Mouse (Mus musculus) G1E (cell line): Measurements from ENCODE around the gene Gria3. TPM values are rescaled to one million over a fixed set of nuclear protein-coding genes. Genes with fewer than 3 reads are reported as not detected.

Experiments
- ATAC-seq: 2 replicates; pipeline ENCODE4 v1.8.0; 2016; ENCODE audit warnings: mild to moderate bottlenecking; ENCODE audit not compliant: insufficient number of reproducible peaks, poor library complexity, low FRiP score, severe bottlenecking; ENCODE audit errors: extremely low read depth
- DNase-seq: peaks from one replicate; pipeline ENCODE4 v3.0.0; 2012; ENCODE audit warnings: low spot score
- H3K27me3 ChIP-seq: 2 replicates; pipeline ENCODE4 v1.6.1; 2012; ENCODE audit warnings: mild to moderate bottlenecking, low read length, inconsistent platforms; ENCODE audit not compliant: insufficient read depth
- H3K36me3 ChIP-seq: replicated peaks from 2 replicates; pipeline ENCODE3; 2012; ENCODE audit warnings: mild to moderate bottlenecking, inconsistent platforms
- H3K4me1 ChIP-seq: 2 replicates; pipeline ENCODE4 v1.6.1; 2012; ENCODE audit warnings: low read depth, low read length, inconsistent platforms, mixed read lengths; ENCODE audit not compliant: insufficient read depth
- H3K4me3 ChIP-seq: 2 replicates; pipeline ENCODE4 v1.5.1; 2012; ENCODE audit warnings: low read depth, mild to moderate bottlenecking, inconsistent platforms, low read length, moderate library complexity, mixed read lengths
- H3K9me3 ChIP-seq: replicated peaks from 2 replicates; pipeline ENCODE4 v1.6.1; 2012; ENCODE audit warnings: inconsistent platforms
- CTCF ChIP-seq: IDR thresholded peaks from 2 replicates; pipeline ENCODE4 v1.5.1; 2012; ENCODE audit warnings: low read depth, low read length, inconsistent platforms, mixed read lengths
- GATA1 ChIP-seq: IDR thresholded peaks from 2 replicates; pipeline ENCODE4 v1.6.1; 2012; ENCODE audit warnings: borderline replicate concordance, low read length, inconsistent platforms, mixed read lengths
- GATA2 ChIP-seq: IDR thresholded peaks from 2 replicates; pipeline ENCODE4 v1.6.1; 2012; ENCODE audit warnings: low read depth, low read length, inconsistent platforms, borderline replicate concordance
- POLR2AphosphoS5 ChIP-seq: IDR thresholded peaks from 2 replicates; pipeline ENCODE4 v1.6.1; 2012; ENCODE audit warnings: low read depth, low read length, inconsistent platforms; ENCODE audit not compliant: insufficient replicate concordance
- TAL1 ChIP-seq: conservative IDR thresholded peaks from 2 replicates; pipeline ENCODE4 v1.6.1; 2012; ENCODE audit warnings: low read depth, low read length, inconsistent platforms, mixed read lengths
- polyA plus RNA-seq: library from polyadenylated mRNA; stranded (reverse); fragments of >175 nt; gene quantifications from 2 replicates; pipeline ENCODE4 v1.2.3, GENCODE M21; 2012
- total RNA-seq, 2 experiments: library from RNA; stranded (forward) in 1 of 2; stranded (reverse) in 1 of 2; fragments of 200-1000 nt in 1 of 2; fragments of >200 nt in 1 of 2; fragmentation: Nextera tagmentation in 1 of 2; gene quantifications; 2 replicates each; pipeline ENCODE4 v1.2.3; 2014 to 2017

Gria3 gene
- total RNA-seq (2014; fragmentation: Nextera tagmentation) (not detected in 2 replicates), total RNA-seq (2017) (0.05 and 0.06 TPM in 2 replicates), polyA plus RNA-seq (not detected in 2 replicates)

DNA sequence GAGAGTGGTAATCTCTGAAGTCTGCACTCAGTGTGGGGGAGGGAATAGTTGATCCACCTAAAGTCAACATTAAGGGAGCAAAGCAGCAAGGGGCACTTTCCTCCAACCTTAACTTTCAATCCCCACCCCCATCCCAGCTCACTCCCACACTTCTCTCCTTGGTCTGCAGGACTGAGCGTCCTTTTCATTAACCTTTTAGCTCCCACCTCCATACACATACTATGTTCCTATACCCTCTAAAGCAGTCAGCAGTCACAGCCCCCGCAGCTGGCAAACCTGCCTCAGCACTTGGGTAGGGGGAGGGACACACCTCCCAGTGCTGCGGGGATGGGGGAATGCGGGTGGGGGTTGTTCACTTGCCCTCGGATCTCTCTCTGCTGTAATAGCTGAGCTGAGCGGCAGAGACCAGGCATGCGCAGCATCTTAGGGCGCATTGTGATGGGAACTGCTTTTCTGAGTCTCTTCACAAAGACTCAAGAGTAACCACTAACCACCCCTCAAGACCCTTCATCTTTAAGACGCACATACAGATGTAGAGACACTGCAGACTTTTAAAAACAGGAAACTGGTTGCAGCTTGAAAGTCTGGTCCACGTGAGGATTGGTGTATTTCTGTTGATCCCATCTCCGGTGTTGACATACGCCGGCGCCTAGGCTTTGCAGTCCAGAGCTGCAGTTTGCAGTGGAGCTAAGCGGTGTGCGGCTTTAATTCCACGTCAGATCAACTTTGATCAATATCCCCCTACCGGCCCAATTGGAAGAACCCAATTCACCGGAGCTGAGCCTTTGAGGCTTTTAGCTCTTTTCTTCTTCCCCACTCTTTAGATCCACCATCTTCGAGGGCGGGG lies at the start of gene Gria3:
Gene Gria3, plus strand, starts transcription at position 797 of the 847 bp plus-strand sequence.
- no peak within 1 kb of the TSS for H3K4me3 ChIP-seq
- peaks cover 5% of the 10 kb centered on the region; the same call in 1 of the 2 replicates for H3K27me3 ChIP-seq
- H3K4me1 ChIP-seq, result no peaks in the 10 kb centered on the region
- H3K36me3 ChIP-seq, result no peaks in the 10 kb centered on the region
- DNase-seq (no peak), ATAC-seq (no peak)
- no peaks in the 10 kb centered on the region for H3K9me3 ChIP-seq
- no peak for TF ChIP-seq GATA1
- TF ChIP-seq GATA2, result no peak

DNA sequence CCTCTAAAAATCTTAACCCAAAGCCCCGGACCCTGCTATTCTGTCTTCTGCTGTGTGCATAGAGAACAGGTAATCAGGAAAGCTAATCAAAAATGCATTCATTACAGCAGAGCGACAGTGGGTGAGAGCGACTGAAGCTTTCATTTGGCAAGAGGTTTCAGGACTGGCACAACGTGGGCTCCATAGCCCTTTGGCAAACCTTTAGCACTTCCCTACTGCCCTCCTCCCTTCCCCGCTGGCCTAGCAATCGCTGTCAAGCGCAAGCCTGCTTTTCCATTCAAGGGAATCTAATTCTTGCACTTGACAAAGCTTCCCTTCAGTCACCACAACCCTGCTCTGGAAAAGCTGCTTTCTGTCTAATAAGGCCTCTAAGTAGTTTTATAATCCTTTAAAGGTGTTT lies 13.6 kb upstream of the Gria3 start:
- TF ChIP-seq GATA1, result no peak
- no peak for TF ChIP-seq TAL1
- no peak for TF ChIP-seq CTCF
- TF ChIP-seq GATA2, result no peak
- no peak for TF ChIP-seq POLR2AphosphoS5
- no peak overlapping the region for H3K4me3 ChIP-seq
- ATAC-seq (no peak), DNase-seq (no peak)
- no peaks in the 10 kb centered on the region for H3K27me3 ChIP-seq
- no peaks in the 10 kb centered on the region for H3K9me3 ChIP-seq
- H3K4me1 ChIP-seq, result no peaks in the 10 kb centered on the region
- no peaks in the 10 kb centered on the region for H3K36me3 ChIP-seq

DNA sequence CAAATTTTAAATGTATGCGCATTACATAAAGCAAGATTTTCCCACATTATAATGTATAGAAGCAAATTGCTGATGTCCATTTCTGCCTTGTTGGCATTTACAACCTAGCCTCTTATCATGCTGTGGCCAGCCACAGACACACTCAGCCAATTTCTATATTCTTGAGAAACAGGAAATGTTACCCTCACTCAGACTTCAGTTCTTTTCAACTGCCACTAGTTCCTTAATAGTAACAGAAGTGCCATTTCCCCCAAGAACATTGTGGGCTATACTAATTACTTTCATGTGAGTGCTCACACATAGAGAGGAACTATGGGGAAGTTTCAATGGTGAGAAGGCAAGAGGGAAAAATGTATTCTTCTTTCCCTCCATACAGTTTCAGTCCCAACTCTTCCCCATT lies 11.6 kb upstream of the Gria3 start:
- no peaks in the 10 kb centered on the region for H3K36me3 ChIP-seq
- no peaks in the 10 kb centered on the region for H3K9me3 ChIP-seq
- no peak for TF ChIP-seq POLR2AphosphoS5
- no peak for TF ChIP-seq CTCF
- no peak for TF ChIP-seq GATA1
- TF ChIP-seq GATA2, result no peak
- TF ChIP-seq TAL1, result no peak
- ATAC-seq, result no peak
- no peaks in the 10 kb centered on the region for H3K27me3 ChIP-seq
- DNase-seq, result no peak
- H3K4me3 ChIP-seq, result no peak overlapping the region
- H3K4me1 ChIP-seq, result no peaks in the 10 kb centered on the region

DNA sequence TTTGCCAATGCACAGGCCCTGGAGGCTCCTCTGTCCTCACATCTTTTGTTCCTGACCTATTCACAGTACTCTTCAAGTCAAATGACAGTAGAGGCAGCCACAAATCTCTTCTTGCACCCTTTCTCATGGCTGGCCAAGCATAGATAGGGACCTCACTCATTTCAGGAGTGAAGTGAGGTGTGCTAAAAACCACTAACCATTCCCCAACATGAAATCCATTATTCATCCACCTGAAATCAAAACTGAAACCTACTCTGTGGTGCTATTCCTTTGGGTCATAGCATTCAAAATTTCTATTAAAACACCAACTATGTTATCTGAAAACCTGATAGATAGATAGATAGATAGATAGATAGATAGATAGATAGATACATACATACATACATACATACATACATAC lies 2.2 kb upstream of the Gria3 start:
- Histone ChIP-seq H3K9me3 (no peaks in the 10 kb centered on the region), H3K36me3 (no peaks in the 10 kb centered on the region), H3K4me3 (no peak overlapping the region), H3K27me3 (peaks cover 5% of the 10 kb centered on the region; the same call in 1 of the 2 replicates), H3K4me1 (no peaks in the 10 kb centered on the region)
- no peak for TF ChIP-seq TAL1
- TF ChIP-seq GATA1, result no peak
- TF ChIP-seq GATA2, result no peak
- TF ChIP-seq POLR2AphosphoS5, result no peak
- no peak for TF ChIP-seq CTCF
- DNase-seq, result no peak
- no peak for ATAC-seq

DNA sequence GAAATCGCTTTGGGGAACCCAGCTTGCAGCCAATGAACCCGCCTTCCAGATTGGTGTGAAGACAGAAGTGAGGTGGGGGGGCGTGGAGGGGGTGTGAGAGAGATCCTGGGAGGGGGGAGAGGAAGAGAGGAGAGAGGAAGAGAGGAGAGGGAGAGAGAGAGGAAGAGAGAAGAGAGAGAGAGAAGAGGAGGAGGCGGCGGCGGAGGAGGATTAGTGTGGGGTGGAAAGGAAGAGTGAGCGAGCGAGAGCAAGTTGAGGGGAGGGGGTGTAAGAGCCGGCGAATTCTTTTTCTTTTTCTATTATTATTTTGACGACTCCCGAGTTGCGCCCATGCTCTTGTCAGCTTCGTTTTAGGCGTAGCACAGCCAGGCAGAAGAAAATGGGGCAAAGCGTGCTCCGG lies 532 bp downstream of the Gria3 start:
- Histone ChIP-seq H3K27me3 (peaks cover 5% of the 10 kb centered on the region; the same call in 1 of the 2 replicates), H3K36me3 (no peaks in the 10 kb centered on the region), H3K9me3 (no peaks in the 10 kb centered on the region), H3K4me1 (no peaks in the 10 kb centered on the region), H3K4me3 (no peak overlapping the region)
- no peak for ATAC-seq
- no peak for DNase-seq
- TF ChIP-seq POLR2AphosphoS5 (no peak), CTCF (no peak), GATA2 (no peak), TAL1 (no peak), GATA1 (no peak)

DNA sequence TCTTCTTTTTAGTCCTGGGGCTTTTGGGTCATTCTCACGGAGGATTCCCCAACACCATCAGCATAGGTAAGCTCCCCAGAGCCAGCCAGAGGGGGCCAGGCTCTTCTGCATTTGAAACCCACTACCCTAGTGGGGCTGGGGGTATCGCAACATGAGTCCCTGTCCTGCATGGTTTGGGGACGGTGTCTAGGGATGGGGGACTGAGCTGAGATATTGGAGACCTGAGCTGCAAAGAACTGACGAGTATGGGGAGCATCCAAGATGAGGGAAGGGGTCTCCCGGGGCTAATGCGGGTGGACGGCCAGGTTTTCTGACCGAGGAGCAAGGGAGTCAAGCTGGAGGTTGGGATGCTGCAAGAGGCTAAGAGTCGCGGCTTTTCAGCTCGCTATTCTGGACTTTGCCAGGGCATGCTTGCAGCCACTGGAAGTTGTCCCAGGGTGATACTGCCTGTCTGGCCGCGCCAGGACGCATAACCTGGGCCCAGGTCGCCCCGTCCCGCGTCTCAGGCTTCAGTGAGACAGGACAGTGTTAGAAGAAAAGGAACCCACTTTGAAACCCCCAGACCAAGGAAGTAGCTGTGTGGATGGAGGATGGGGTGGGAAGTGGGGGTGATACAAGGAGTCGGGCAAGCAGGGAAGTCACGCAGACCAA lies 1.1 kb downstream of the Gria3 start:
- H3K36me3 ChIP-seq, result no peaks in the 10 kb centered on the region
- no peaks in the 10 kb centered on the region for H3K9me3 ChIP-seq
- H3K27me3 ChIP-seq, result peaks cover 5% of the 10 kb centered on the region; the same call in 1 of the 2 replicates
- TF ChIP-seq GATA2 (no peak), CTCF (no peak), POLR2AphosphoS5 (no peak), TAL1 (no peak), GATA1 (no peak)
- ATAC-seq, result no peak
- DNase-seq, result no peak
- H3K4me3 ChIP-seq, result no peak overlapping the region
- H3K4me1 ChIP-seq, result no peaks in the 10 kb centered on the region
